Mouse (Mus musculus): Measurements from ENCODE around the gene Dstyk.
"Not testable (repeated sequence)": the region's sequence is repeated elsewhere in the genome, so short reads cannot be mapped to it uniquely, and the experiment has no call there.

Gene Dstyk

DNA sequence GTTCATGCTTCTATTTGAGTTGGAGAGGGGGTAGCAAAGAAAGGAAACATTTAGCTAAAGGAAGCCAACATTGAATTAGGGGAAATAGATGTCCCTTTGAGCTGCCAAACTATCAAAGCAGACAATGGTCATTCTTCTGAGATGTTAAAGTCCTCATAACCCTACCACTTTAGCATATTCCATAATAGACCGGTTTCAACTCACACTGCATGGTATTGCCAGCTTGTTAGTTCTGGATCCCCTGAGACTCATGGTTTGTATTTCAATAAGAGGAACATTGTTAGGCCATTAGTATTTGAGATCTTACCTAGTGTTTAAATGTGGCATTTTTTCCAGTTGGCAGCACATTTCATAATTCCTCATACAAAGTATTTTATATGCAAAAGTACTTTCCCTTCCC is 19.6 kb downstream of the Dstyk start:
- no peak for DNase-seq (ENCODE audit: low spot score in 2 of 2)

DNA sequence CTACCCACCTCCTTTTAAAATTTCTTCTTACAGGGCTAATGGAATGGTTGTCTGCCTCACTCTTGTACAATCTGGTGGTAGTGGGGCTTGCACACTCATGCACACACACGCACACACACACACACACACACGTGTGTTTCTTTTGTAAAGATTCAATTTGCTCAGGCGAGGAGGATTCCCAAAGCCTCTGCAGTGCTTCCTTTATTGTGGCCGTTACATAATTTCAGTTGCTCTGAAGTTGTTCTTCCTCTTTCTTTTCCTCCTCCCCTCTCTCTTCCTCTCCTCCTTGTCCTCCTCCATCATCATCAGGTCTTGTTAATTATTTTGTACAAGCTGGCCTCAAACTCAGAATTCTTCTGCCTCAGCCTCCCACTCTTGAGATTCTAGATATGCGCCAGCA is 20.0 kb downstream of the Dstyk start:
- DNase-seq (ENCODE audit: low spot score in 2 of 2) = no peak

DNA sequence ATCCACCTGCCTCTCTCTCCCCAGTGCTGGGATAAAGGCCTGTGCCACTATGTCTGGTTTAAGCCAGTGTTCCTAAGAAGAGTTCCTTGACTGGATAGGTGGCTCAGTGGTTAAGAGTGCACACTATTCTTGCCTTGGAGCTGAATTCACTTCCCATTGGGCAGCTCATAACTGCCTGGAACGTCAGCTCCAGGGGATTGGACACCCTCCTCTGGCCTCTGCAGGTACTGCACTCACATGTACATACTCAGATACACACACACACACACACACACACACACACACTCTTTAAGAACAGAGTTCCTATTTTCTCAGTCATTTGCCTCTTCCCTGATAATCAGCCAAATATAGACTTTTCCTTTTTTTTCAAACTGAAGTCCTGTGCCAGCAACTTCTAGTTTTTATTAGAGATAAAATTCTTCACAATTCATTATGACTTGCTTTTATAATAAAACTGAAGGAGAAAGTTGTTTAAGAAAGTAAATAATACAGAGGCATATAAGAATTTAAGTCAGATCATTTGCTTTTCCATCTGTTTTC is 23.6 kb downstream of the Dstyk start:
- no peak for DNase-seq (ENCODE audit: low spot score in 2 of 2)

DNA sequence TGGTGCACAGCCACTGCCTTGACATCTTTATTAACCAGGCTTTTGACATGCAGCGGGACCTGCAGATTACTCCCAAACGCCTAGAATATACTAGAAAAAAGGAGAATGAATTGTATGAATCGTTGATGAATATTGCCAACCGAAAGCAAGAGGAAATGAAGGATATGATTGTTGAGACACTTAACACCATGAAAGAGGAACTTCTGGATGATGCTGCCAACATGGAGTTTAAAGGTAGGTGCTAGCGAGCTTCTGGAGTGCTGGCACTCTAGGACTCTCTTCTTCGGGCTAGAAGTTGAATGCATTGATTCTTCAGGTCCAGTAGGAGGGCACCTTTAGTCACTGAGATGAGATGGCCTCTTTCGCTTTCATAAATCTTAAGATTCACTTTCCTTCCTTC is 32.4 kb downstream of the Dstyk start:
- DNase-seq (ENCODE audit: low spot score in 2 of 2) = no peak

DNA sequence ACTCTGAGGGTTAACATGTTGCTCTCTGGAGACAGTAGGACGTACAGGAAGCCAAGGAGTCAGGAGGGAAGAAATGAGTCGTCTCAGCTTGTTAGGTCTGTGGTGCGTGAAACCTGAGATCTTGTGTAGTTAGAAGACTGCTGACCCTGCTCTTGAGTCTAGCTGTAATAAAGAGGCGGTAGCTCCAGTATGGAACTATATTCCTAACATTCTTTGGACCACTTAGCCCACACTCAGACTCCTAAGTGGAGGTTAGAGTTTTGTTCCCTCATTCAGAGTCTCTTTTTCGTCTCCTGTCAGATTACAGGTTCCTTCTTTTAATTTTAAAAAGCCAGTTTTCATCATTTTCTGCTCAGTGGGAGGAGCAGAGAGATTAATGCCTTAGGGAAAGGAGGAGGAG is 47.3 kb downstream of the Dstyk start:
- DNase-seq (ENCODE audit: low spot score in 2 of 2) = no peak

DNA sequence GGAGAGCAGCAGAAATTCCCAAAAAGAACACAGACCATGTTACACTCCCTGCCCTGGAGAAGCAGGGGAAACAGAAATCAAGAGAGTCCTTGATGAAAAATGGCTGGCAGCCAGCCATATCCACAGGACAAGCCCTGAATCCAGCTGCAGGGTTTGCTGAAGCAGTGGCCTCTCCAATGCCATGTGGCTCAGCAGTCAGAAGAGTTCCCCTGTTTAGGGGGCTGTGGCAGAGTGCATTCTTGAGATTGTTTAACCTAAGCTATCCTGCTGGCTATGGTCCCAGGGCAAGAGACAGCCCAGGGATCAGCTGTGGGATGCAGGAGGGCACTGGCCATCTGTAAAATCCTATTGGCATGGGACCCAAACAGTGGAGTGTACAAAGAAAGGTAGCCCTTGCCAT is 51.6 kb downstream of the Dstyk start:
- no peak for DNase-seq (ENCODE audit: low spot score in 2 of 2)

DNA sequence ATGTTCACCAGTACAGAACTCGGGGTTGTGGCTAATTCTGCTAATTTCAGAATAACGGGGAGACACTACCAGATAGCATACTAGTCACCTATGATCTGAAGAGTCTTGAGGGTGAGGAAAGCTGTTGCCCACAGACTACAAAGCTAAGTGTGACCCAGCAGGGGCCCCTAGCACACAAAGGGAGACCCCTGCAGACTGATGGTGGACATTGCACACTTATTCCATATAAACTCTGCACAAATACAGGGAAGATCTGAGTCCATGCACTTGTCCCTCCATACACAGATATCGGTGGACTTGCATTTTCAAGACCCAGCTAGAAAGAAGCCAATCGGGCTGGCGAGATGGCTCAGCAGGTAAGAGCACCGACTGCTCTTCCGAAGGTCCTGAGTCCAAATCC is 52.2 kb downstream of the Dstyk start:
- no peak for DNase-seq (ENCODE audit: low spot score in 2 of 2)

DNA sequence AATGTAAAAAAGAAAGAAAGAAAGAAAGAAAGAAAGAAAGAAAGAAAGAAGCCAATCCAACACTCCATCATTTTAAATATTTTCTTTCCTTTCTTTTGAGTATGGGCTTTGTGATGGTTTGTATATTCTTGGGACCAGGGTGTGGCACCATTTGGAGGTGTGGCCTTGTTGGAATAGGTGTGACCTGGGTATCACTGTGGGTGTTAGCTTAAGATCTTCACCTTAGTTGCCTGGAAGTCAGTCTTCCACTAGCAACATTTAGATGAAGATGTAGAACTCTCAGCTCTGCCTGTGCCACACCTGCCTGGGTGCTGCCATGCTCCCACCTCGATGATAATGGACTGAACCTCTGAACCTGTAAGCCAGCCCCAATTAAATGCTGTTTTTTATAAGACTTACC is 52.7 kb downstream of the Dstyk start:
- DNase-seq (ENCODE audit: low spot score in 2 of 2) = not testable (repeated sequence)

DNA sequence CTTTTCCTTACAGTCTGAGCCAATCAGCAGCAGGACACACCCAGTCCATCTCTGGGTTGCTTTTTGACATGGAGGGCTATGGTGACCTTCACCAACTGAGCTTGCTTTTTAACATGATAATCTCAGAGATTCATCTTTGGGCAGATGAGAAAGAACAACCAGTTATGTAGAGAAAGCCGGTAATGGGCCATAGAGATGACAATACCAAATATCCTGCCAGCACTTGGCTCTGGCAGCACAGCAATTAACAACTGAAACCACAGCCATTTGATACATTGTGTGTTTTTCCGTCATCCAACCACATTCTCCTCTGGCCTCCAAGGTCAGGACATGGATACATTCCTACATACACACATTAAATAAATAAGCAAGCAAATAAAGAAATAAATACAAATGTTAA is 53.7 kb downstream of the Dstyk start:
- DNase-seq (ENCODE audit: low spot score in 2 of 2) = no peak

DNA sequence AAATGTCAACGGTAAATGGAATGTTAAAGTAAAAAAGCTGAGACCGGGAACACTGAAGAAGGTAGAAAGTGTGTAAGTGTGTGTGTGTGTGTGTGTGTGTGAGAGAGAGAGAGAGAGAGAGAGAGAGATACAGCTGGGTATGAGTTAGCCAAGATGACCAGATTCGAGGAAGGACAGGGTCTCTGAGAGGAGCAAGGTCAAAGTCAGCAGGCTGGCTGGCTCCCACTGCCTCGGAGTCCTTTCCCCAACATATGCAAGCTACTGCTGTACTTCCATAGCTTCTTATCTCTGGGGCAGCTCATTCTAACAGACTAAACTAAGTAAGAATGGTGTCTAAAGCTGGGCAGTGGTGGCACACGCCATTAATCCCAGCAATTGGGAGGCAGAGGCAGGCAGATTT is 54.1 kb downstream of the Dstyk start:
- DNase-seq (ENCODE audit: low spot score in 2 of 2) = no peak

DNA sequence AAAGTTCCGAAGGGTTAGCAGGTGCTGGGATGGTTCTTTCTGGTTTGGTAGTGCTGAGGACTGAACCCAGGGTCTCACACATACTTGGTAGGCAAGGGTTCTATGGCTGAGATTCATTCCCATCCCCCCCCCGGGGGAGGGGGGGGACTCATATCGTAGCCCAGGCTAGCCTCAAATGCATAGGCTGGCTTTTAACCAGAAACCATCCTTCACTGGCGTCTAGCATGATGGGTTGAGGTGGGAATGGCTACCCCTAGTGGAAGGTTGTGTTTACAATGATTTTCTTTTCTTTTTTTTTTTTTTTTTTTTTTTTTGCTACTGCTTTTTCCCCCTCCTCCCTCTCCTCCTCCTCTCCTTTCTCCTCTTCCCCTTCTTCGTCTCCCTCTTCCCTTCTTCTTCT is 55.2 kb downstream of the Dstyk start:
- no peak for DNase-seq (ENCODE audit: low spot score in 2 of 2)

DNA sequence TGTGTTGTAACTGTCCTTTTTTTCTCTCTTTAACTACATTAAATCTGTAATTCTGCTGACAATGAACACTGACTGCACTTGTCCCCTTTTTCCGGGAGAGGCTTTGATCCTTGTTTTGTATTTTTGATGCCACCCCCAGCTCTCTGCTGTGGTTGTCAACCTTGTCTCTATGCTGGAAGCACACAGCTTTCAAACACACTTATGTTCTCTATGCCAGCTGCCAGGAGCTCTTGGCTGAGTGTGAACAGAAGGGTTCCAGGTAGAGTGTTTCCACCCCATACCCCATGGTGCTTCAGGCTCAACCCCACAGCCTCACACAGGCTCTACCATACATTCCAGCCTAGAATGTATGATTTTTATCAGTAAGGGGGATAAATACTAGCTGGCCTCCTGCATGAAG is 57.1 kb downstream of the Dstyk start:
- DNase-seq (ENCODE audit: low spot score in 2 of 2) = no peak

DNA sequence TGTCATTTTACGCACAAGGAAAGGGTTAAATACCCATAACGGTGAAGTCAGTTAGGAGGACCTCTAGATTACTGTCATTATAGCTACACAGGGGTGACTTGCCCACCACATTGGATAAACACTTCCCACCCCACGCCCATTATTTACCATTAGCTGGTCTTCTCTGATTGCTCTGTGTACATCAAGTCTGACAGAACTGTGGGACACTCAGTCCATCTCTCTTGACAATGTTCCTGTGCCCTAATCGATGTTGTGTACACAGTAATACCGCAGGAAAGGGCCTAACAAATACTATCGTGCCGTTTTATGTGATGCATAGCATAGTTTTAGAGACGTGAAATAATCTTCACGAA is 59.2 kb downstream of the Dstyk start:
- DNase-seq (ENCODE audit: low spot score in 2 of 2) = no peak

DNA sequence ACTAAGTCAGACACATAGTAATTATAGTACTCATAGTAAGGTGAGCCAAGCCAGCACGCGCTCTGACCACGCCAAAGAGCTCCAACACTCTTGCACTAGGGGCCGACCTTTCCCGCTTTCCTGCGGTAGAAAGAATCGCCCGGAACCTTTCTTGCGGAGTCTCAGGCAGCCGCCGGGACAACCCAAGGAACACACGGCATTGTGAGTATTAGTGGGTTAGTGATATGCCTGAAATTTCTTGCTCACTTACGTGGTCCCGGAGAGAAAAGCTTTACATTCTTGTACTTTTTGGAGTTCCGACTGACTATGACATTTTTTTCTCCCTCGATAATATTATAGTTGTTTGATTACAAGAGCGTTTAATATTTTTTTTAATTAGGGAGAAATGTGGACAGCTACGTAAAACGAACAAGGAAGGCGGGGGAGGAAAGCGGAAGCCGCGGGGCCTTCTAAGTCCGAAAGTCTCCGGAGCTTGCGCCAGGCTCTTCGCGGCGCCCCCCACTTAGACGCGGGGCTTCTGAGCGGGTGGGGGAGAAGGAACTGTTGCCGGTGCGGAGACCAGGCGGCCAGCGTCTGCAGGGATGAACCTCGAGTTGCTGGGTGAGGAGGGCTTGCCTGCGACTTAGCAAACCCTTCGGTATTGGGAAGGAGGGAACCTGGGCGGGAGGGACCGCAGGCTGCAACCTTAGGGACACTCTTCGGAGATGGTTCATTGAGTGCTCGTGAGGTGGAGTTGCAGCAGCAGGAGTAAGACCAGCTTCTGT is 59.8 kb downstream of the Dstyk start, which contains the start of gene Rbbp5:
Rbbp5 (plus strand) TSS at position 438 of the 764 bp plus-strand sequence.
- DNase-seq (ENCODE audit: low spot score in 2 of 2) = peak; percentile 80 to 89

DNA sequence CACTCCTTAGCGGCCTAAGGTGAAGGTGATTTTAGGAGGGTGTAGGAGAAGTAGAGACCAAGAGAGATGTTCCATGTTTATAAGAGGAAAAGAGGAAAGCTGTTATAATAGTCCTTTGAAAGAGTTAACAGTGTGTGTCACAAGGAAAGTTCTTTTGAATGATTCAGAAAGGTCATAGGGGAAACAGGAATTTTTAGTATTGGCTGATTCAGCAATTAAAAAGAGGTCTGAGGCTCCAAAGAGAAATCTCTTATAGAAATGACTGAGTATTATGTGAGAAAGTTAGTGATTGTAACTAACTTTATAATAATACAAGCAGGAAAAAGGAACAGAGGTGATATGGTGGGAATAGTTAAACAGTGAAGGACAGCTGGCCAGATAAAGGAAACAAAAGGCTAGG is 62.1 kb downstream of the Dstyk start:
- DNase-seq (ENCODE audit: low spot score in 2 of 2) = no peak

DNA sequence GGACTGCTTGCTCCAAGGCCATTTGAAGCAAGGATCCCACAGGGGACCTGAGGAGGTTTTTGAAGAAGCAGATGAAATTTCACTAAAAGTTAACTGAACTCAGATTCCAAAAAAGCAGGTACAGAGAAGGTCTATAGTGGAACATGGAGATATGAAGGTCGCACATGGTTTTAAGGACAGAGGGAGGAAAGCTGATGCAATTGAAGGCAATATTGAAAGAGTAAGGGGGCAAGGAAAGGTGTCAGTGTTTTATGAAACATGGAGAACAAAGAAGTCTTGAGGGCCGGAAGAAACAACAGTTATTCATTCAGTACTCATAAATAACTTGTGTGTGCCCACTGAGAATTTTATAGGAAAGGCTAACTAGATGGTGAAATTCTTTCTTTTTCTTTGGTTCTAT is 64.3 kb downstream of the Dstyk start:
- no peak for DNase-seq (ENCODE audit: low spot score in 2 of 2)

DNA sequence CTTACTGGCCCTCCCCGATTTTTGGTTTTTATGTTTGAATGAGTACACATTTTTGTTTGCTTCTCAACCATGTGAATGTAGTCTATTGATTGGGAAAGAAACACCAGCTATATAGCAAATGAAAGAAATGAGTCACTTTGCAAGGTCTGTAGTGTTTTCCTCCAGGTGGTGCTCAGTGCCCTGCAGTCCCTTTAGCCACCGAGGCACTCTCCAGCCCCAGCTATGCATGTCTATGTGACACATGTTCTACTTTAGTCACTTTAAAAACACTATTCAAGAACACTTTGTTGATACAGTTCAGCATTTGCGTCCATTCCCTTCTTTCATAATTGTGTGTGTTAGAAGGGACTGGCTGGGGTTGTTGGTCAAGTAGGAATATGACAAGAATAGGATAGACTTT is 65.9 kb downstream of the Dstyk start:
- no peak for DNase-seq (ENCODE audit: low spot score in 2 of 2)

DNA sequence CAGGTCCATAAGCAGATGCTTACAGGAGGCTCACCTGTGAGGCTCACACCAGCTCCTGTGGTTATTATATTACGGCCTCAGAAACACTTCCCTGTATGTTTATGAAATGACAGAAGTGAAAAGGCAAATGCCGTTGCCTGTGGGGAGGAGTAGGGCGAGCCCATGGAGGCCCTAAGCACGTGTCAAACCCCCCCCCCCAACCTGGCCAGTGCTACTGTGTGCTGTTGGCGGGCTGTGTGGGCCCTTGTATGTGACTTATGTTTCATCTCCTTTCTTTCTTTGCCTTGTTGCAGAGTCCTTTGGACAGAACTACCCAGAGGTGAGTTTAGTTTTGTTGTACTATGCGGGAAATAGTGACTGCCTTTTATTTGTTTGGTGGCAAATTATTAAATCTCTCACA is 66.4 kb downstream of the Dstyk start:
- DNase-seq (ENCODE audit: low spot score in 2 of 2) = no peak

DNA sequence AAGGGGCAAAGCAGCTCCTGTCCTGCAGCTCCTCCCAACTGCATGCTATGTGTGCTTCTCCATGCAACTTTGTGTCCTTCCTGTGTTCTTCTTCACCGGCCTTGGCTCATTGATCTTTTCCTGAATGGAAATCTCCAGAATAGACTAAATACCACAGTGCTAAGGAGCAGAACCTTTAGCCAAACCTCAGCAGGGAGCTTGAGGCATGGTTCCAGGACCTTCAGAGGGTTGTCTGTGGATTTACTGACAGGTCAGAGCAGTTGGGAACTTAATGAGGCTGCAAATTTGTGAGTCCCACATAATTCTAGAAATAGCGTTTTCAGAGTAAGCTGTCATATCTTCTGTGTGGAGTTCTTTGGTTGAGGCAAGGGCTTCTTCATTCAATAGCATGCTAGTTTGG is 83.2 kb downstream of the Dstyk start:
- DNase-seq (ENCODE audit: low spot score in 2 of 2) = no peak

DNA sequence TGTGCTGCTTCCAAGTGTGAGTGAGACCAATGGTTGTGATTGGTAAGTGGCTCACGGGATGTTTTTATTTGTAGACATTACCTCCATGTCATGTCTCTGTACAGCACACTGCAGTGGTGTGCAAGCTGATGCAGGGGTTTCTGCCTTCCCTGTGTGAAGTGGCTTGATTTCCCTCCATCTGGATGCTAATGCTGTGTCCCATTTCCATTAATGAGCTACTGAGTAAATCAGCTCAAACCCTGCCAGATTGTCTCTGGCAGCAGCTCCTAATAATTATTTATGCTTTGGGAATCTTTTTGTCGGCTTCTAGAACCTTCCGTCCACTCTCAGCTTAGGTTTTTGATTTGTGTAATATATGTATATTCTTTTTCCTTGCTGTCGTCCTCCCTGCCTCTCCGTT is 87.8 kb downstream of the Dstyk start:
- DNase-seq (ENCODE audit: low spot score in 2 of 2) = no peak

DNA sequence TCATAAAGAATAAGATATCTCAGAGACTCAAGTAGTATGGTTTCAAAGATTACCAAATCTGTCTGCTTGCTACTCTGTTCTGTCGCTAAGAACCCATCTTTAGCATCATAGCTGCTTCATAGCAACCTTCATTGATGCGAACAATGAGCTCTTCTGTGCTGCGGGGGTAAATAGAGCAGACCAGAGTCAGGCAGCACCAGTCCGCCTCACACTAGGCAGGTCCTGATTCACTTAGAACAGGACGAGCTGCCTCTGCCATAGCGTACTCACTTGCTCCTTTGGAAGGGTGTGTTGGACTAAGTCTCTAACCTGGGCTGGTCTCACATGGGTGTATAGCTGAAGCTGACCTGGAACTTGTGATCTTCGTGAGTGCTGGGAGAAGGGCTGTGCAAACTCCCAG is 88.7 kb downstream of the Dstyk start, which contains the start of gene Tmem81:
Tmem81 (plus strand) TSS at position 173 of the 400 bp plus-strand sequence.
- DNase-seq (ENCODE audit: low spot score in 2 of 2) = no peak

DNA sequence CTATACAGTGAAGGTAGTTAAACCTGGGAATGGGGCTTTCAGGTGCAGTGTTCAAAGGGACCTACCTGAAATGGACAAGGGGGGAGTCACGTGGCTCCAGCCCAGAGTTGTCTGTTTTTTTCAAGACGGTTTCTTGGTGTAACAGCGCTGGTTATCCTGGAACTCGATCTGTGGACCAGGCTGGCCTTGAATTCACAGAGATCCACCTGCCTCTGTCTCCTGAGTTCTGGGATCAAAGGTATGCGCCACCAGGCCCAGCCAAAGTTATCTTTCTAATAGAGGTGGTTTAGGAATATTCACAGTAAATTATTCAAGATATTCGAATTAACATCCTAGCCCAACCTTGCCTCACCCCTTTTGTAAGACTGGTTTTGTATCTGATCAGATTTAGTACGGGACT is 89.3 kb downstream of the Dstyk start:
- no peak for DNase-seq (ENCODE audit: low spot score in 2 of 2)

DNA sequence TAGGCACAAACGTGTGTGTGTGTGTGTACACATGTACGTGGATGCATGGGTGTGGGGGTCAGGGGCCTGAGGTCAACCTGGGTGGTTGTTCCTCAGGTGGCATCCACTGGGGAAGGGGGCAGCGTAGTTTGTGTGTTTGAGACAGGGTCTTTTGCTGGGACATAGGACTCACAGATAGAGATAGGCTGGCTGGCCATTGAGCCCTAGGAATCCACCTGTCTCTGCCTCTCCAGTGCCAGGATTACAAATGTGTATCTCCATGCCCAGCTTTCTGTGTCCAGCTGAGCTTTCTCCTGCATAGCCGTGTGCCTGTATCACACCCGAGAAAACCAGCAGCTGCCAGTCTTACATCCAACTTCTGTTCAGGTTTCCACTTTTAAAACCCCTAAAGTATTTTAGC is 92.4 kb downstream of the Dstyk start:
- no peak for DNase-seq (ENCODE audit: low spot score in 2 of 2)

DNA sequence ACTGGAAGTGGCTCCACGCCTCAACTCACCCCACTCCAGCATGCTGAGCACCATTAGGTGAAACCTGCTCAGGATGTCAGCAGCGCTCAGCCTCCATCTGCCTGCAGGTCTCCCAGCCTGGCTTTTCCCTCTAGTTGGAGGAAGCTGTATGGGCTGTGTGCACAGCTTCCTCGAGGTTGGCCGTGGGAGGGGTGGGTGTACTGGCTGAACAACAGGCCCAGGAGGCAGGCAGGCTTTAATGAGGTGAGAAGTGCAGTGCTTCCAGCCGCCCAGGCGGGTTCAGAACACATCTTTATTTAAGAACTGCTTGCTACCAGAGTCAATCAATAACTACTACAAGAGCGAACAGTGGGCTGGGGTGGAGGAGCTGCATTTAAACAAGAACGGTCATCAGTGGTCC is 94.2 kb downstream of the Dstyk start:
- no peak for DNase-seq (ENCODE audit: low spot score in 2 of 2)

Data from urinary bladder, postnatal 4 days (tissue).